Mouse (Mus musculus) ES-Bruce4 (cell line): Measurements from ENCODE around the gene Tsc22d1. TPM values are rescaled to one million over a fixed set of nuclear protein-coding genes. Genes with fewer than 3 reads are reported as not detected.

Experiments used
- H3K27ac ChIP-seq: 2 replicates; pipeline ENCODE4 v1.5.1; 2012; ENCODE audit warnings: low read length, inconsistent platforms; ENCODE audit not compliant: insufficient read depth
- H3K27me3 ChIP-seq: 2 replicates; pipeline ENCODE4 v1.6.1; 2012; ENCODE audit warnings: mild to moderate bottlenecking, low read length, inconsistent platforms; ENCODE audit not compliant: control insufficient read depth, poor library complexity, insufficient read depth, severe bottlenecking
- H3K36me3 ChIP-seq: 2 replicates; pipeline ENCODE4 v1.6.1; 2012; ENCODE audit warnings: inconsistent platforms, mild to moderate bottlenecking, low read length, moderate library complexity; ENCODE audit not compliant: control insufficient read depth, poor library complexity, insufficient read depth, severe bottlenecking
- H3K4me1 ChIP-seq: one replicate; pipeline ENCODE4 v1.8.1; 2011; ENCODE audit warnings: low read length; ENCODE audit not compliant: control insufficient read depth, insufficient read depth
- H3K4me3 ChIP-seq: 2 replicates; pipeline ENCODE4 v1.5.1; 2011; ENCODE audit warnings: low read depth, mild to moderate bottlenecking, low read length
- H3K9ac ChIP-seq: 2 replicates; pipeline ENCODE4 v1.6.1; 2012; ENCODE audit warnings: low read depth, mild to moderate bottlenecking, inconsistent platforms; ENCODE audit not compliant: poor library complexity, severe bottlenecking
- H3K9me3 ChIP-seq: replicated peaks from 2 replicates; pipeline ENCODE4 v1.6.1; 2012; ENCODE audit warnings: mild to moderate bottlenecking, low read length, inconsistent platforms; ENCODE audit not compliant: control insufficient read depth, poor library complexity, insufficient read depth, severe bottlenecking
- CTCF ChIP-seq: IDR thresholded peaks from one replicate; pipeline ENCODE4 v1.8.1; 2011; ENCODE audit warnings: low read depth, low read length
- EP300 ChIP-seq: IDR thresholded peaks from 2 replicates; pipeline ENCODE4 v1.6.1; 2011; ENCODE audit warnings: low read depth, low read length; ENCODE audit not compliant: insufficient read depth
- POLR2A ChIP-seq: IDR thresholded peaks from one replicate; pipeline ENCODE4 v1.8.1; 2011; ENCODE audit warnings: low read length; ENCODE audit not compliant: insufficient read depth
- polyA plus RNA-seq: library from polyadenylated mRNA; stranded (reverse); fragments of >200 nt; gene quantifications from 2 replicates; pipeline ENCODE4 v1.2.4, GENCODE M21; 2011; ENCODE audit warnings: low read depth; ENCODE audit not compliant: missing spikeins, insufficient read depth, insufficient read length

The Tsc22d1 gene
- polyA plus RNA-seq, 1 experiment: 261 TPM

GRCm38 (mm10) chr14:76461182-76461775, 46.5 kb downstream of the Tsc22d1 start:
- Histone ChIP-seq H3K9me3 (no peaks in the 10 kb centered on the region), H3K9ac (no peak overlapping the region), H3K36me3 (no peaks in the 10 kb centered on the region), H3K27ac (peak overlapping the region; percentile 47; the same call in 1 of the 2 replicates), H3K4me1 (peaks cover 5% of the 10 kb centered on the region), H3K27me3 (no peaks in the 10 kb centered on the region), H3K4me3 (no peak overlapping the region)
- TF ChIP-seq EP300 (peak; percentile 77; the same call in 1 of the 2 replicates), POLR2A (no peak)

DNA sequence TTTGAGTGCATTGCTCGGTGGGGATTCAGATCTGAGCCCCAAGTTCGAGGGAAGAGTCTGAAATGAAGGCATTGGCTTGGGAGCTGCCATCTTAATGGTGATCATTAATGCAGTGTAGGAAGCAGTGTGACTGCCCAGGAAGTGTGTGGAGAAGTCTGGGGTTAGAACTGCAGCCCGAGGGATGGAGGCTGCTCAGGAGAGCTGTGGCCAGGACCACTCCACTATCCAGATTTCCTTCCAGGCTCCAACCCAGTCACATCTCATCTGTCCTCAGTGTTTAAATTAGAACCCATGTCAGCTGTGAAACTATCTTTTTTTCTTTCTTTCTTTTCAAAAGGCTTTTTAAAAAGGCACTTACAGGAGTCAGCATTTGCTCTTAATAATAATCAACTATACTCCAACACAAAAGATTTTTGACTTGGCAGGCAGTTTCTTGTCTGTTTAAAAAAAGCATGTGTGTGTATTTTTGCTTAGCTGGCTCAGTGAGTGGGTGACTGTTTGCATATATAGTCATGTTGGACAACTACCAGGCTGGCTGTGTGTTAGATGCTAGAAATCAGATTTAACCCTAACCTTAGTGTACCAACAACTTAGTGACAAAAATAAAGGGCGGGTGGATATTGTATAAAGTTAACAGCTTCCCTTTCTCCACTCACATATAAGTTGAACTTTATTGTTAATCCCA, 48.8 kb downstream of the Tsc22d1 start:
- TF ChIP-seq CTCF: no peak
- no peak for TF ChIP-seq POLR2A
- no peak for TF ChIP-seq EP300
- Histone ChIP-seq H3K9me3 (no peaks in the 10 kb centered on the region), H3K4me1 (peaks cover 3% of the 10 kb centered on the region), H3K9ac (no peak overlapping the region), H3K36me3 (no peaks in the 10 kb centered on the region), H3K27me3 (no peaks in the 10 kb centered on the region), H3K4me3 (no peak overlapping the region), H3K27ac (no peak overlapping the region)

- H3K27me3 ChIP-seq: no peaks in the 10 kb centered on the region
- no peak overlapping the region for H3K4me3 ChIP-seq
- no peaks in the 10 kb centered on the region for H3K36me3 ChIP-seq
- H3K9ac ChIP-seq: no peak overlapping the region
- no peak for TF ChIP-seq CTCF
- TF ChIP-seq POLR2A: no peak
- TF ChIP-seq EP300: no peak
- H3K4me1 ChIP-seq: peaks cover 4% of the 10 kb centered on the region
- no peak overlapping the region for H3K27ac ChIP-seq
- H3K9me3 ChIP-seq: no peaks in the 10 kb centered on the region
Observed at GRCm38 (mm10) chr14:76464967-76465366, 50.2 kb downstream of the Tsc22d1 start.

- Histone ChIP-seq H3K9ac (peak overlapping the region; percentile 41; the same call in 1 of the 2 replicates), H3K27ac (no peak overlapping the region), H3K9me3 (no peaks in the 10 kb centered on the region), H3K4me3 (peak overlapping the region; percentile 37; the same call in 1 of the 2 replicates), H3K27me3 (no peaks in the 10 kb centered on the region), H3K4me1 (peaks cover 4% of the 10 kb centered on the region), H3K36me3 (no peaks in the 10 kb centered on the region)
- TF ChIP-seq POLR2A (no peak), CTCF (peak; percentile 77), EP300 (no peak)
Observed at GRCm38 (mm10) chr14:76466641-76467323, 52.0 kb downstream of the Tsc22d1 start.

DNA sequence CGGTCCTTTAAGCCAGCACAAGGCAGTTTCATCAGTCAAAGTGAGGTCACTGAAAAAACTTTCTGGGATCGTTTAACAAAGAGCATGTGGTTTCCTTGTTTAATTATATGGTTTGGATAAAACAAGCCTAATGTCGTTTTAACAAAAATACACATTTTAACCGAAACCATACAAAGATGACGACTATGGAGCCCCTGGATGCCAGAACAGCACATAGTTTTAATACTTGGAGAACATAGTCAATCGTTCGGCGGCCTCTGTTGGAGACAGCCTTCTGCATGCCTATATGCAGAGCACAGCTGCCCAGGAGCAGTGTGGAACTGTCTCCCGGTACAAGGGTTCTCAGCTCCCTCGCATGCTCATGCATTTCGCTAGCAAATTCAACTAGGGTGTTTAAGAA, 53.2 kb downstream of the Tsc22d1 start:
- H3K9me3 ChIP-seq: no peaks in the 10 kb centered on the region

DNA sequence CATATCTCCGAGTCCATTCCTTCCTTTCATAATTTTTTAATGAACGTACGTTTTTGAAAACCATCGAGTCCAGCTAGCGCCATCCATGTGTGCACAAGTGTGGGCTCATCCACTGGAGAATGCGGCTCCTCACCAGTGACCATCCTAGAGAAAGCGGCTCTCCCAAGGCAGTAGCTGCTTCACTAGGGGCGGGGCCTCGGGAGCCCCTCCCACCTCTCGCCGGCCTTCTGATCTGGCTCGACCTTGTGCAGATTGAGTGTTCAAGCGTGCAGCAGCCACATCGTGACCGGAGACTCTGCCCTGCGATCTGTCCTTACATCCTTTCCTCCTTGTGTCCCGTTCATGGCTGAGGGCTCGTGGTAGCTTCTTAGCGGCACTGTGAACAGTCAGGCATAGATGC, 56.5 kb downstream of the Tsc22d1 start:
- Histone ChIP-seq H3K36me3 (no peaks in the 10 kb centered on the region), H3K4me1 (peaks cover 1% of the 10 kb centered on the region), H3K9me3 (no peaks in the 10 kb centered on the region), H3K9ac (no peak overlapping the region), H3K27me3 (no peaks in the 10 kb centered on the region), H3K27ac (no peak overlapping the region), H3K4me3 (peak overlapping the region; percentile 28)
- TF ChIP-seq CTCF (no peak), EP300 (no peak), POLR2A (no peak)

More for the DNA sequence above, 53.2 kb downstream of the Tsc22d1 start:
- H3K9ac ChIP-seq: no peak overlapping the region
- no peak overlapping the region for H3K4me3 ChIP-seq
- H3K36me3 ChIP-seq: no peaks in the 10 kb centered on the region
- H3K27ac ChIP-seq: no peak overlapping the region
- TF ChIP-seq CTCF (no peak), POLR2A (no peak), EP300 (no peak)
- no peaks in the 10 kb centered on the region for H3K27me3 ChIP-seq
- peaks cover 4% of the 10 kb centered on the region for H3K4me1 ChIP-seq
